Mouse (Mus musculus) hindbrain, embryonic 16.5 days (tissue): ENCODE data around the gene Podxl. TPM values are rescaled to one million over a fixed set of nuclear protein-coding genes. Genes with fewer than 3 reads are reported as not detected.

Experiments used
- ATAC-seq: fragments of 200-750 bp; cut with Nextera tagmentation; 2 replicates; pipeline ENCODE4 v1.8.0; 2017; ENCODE audit warnings: moderate TSS enrichment, moderate library complexity
- H3K27ac ChIP-seq: fragments of 300-500 bp; sonication (generic); 2 replicates; pipeline ENCODE4 v1.5.1; 2014; ENCODE audit warnings: low read depth, mild to moderate bottlenecking, control low read depth, low read length, moderate library complexity
- H3K27me3 ChIP-seq: fragments of 300-500 bp; sonication (generic); replicated peaks from 2 replicates; pipeline ENCODE4 v1.6.1; 2014; ENCODE audit warnings: low read length; ENCODE audit not compliant: control insufficient read depth, insufficient read depth
- H3K36me3 ChIP-seq: fragments of 300-500 bp; sonication (generic); 2 replicates; pipeline ENCODE4 v1.6.1; 2014; ENCODE audit warnings: mild to moderate bottlenecking, low read length, moderate library complexity, mixed read lengths; ENCODE audit not compliant: control insufficient read depth, insufficient read depth
- H3K4me1 ChIP-seq: fragments of 300-500 bp; sonication (generic); 2 replicates; pipeline ENCODE4 v1.6.1; 2014; ENCODE audit warnings: low read depth, low read length; ENCODE audit not compliant: control insufficient read depth, insufficient read depth
- H3K4me2 ChIP-seq: fragments of 300-500 bp; sonication (generic); 2 replicates; pipeline ENCODE4 v1.6.1; 2014; ENCODE audit warnings: mild to moderate bottlenecking, low read length, control low read depth, moderate library complexity
- H3K4me3 ChIP-seq: fragments of 300-500 bp; sonication (generic); 2 replicates; pipeline ENCODE4 v1.5.1; 2014; ENCODE audit warnings: mild to moderate bottlenecking, low read length, control low read depth, moderate library complexity
- H3K9ac ChIP-seq: fragments of 300-500 bp; sonication (generic); 2 replicates; pipeline ENCODE4 v1.6.1; 2014; ENCODE audit warnings: low read depth, mild to moderate bottlenecking, control low read depth, low read length, moderate library complexity
- H3K9me3 ChIP-seq: fragments of 300-500 bp; sonication (generic); 2 replicates; pipeline ENCODE4 v1.6.1; 2014; ENCODE audit warnings: mild to moderate bottlenecking, low read length, moderate library complexity; ENCODE audit not compliant: control insufficient read depth
- WGBS: fragments of 180-500 bp; shearing (Covaris S2); extraction: QIAGEN DNeasy Blood & Tissue Kit; methylation state at CpG from one replicate; pipeline ENCODE4 v1.1.7; 2014; 5-methylcytosine and 5-hydroxymethylcytosine counted together
- polyA plus RNA-seq: library from polyadenylated mRNA; unstranded; fragments of >200 nt; fragmentation: Nextera tagmentation; extraction: Ambion mirVana; gene quantifications from 2 replicates; pipeline ENCODE4 v1.2.1, GENCODE M21; 2015

Gene Podxl
- polyA plus RNA-seq, 1 experiment from 2014 or later = 8.3 TPM

DNA sequence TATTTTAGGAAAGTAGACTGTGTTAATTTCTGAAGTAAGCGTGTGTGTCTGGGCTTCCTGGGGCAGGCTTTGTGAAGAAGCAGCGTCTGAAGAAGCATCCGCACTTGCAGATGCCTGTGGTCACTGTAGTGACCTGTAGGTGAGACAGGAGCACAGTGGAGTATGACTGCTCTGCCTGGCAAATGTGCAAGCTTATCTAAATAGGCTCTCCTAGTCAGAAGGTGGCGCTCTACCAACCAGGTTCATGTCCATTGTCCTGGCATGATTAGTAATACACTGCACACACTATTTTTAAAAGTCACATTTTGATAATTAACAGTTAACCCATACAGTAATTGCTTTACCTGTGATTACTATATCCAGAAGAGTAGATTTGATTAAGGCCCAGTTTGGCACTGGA lies 85.6 kb downstream of the Podxl start:
- no peak overlapping the region for H3K9ac ChIP-seq
- no peak overlapping the region for H3K4me2 ChIP-seq
- H3K4me1 ChIP-seq = no peaks in the 10 kb centered on the region
- WGBS = 69% methylated on average over 4 of the region's 4 CpGs
- H3K27ac ChIP-seq = no peak overlapping the region
- no peaks in the 10 kb centered on the region for H3K9me3 ChIP-seq
- ATAC-seq = no peak
- H3K27me3 ChIP-seq = no peaks in the 10 kb centered on the region
- H3K4me3 ChIP-seq = no peak overlapping the region
- H3K36me3 ChIP-seq = peaks cover 7% of the 10 kb centered on the region

Other genes with a start within 250 kb of the Podxl start
- 119 and 123 TPM in 2 replicates for gene Mkln1, start 165.2 kb downstream of the Podxl start, polyA plus RNA-seq